Mouse (Mus musculus): ENCODE measurements around the gene Olfr332. TPM values are rescaled to one million over a fixed set of nuclear protein-coding genes. Genes with fewer than 3 reads are reported as not detected.

Gene Olfr332
- polyA plus RNA-seq, 1 experiment from 2014 or later = not detected

DNA sequence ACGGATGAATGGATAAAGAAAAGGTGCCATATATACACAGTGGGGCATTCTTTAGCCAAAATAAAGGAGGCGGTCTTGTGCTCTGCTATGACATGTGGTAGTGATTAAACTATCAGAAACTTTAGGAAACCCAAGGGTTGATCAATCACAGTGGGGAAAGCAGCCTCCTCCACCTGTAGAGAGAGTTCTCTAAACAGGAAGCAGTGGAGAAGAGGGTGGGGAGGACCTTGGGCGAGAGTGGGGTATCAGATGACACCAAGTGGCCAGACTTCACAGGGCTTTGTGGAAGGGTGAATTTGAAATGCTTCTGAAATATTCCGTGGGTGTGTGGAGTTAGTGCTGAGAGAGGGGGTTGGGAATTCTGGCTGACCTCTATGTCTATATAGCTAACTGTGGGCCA lies 38.8 kb downstream of the Olfr332 start:
- WGBS = 17% methylated on average over 4 of the region's 4 CpGs
- Histone ChIP-seq H3K27ac (replicated peaks; ENCODE audit: low read depth, low read length) (no peak overlapping the region), H3K27me3 (ENCODE audit: control insufficient read depth, insufficient read depth, low read length) (no peaks in the 10 kb centered on the region), H3K9ac (ENCODE audit: low read length) (no peak overlapping the region), H3K4me2 (ENCODE audit: low read depth, severe bottlenecking) (no peak overlapping the region), H3K4me1 (ENCODE audit: control insufficient read depth, insufficient read depth, low read length) (peaks cover 5% of the 10 kb centered on the region; the same call in 1 of the 2 replicates), H3K4me3 (ENCODE audit: low read depth, low read length) (no peak overlapping the region), H3K9me3 (ENCODE audit: control insufficient read depth, low read length) (no peaks in the 10 kb centered on the region), H3K36me3 (ENCODE audit: control insufficient read depth, insufficient read depth, low read length) (no peaks in the 10 kb centered on the region)
- DNase-seq (ENCODE audit: low spot score) = peak; percentile 44
- peak; percentile 70; the same call in 1 of the 2 replicates for ATAC-seq (ENCODE audit: insufficient number of reproducible peaks, low FRiP score, low TSS enrichment, low read depth)

DNA sequence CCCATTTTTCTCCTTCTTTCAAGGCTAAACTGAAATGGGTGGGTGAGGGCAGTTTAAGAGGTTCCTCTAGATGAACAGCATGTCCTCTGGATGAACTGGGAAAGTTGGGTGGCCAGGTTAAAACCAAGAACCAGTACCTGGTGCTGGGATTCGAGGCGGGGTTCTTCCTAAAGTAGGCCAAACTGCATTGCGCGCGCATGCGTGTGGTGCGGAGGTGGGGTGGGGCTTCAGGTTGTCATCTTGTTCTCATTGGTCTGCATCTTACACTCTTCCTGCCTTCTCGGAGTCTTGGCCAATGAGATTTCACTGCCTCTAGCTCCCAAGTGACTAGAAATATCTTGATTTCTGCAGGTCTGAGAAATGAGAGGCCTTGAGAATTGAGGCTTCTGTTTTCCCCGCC lies 39.6 kb downstream of the Olfr332 start, which contains the start of gene Lypd9:
Lypd9 (minus strand) TSS at position 165 of the 400 bp plus-strand sequence.
- 98% methylated on average over 9 of the region's 9 CpGs for WGBS
- ATAC-seq (ENCODE audit: insufficient number of reproducible peaks, low FRiP score, low TSS enrichment, low read depth) (no peak), DNase-seq (ENCODE audit: low spot score) (no peak)
- Histone ChIP-seq H3K27me3 (ENCODE audit: control insufficient read depth, insufficient read depth, low read length) (no peaks in the 10 kb centered on the region), H3K9me3 (ENCODE audit: control insufficient read depth, low read length) (no peaks in the 10 kb centered on the region), H3K4me3 (ENCODE audit: low read depth, low read length) (no peak within 1 kb of the TSS), H3K9ac (ENCODE audit: low read length) (no peak within 1 kb of the TSS), H3K4me2 (ENCODE audit: low read depth, severe bottlenecking) (no peak within 1 kb of the TSS), H3K36me3 (ENCODE audit: control insufficient read depth, insufficient read depth, low read length) (no peaks in the 10 kb centered on the region), H3K4me1 (ENCODE audit: control insufficient read depth, insufficient read depth, low read length) (peaks cover 5% of the 10 kb centered on the region; the same call in 1 of the 2 replicates), H3K27ac (replicated peaks; ENCODE audit: low read depth, low read length) (no peak within 1 kb of the TSS)

Other genes starting within 250 kb of the Olfr332 start
- not detected in 2 replicates for gene 4930438A08Rik, start 217.8 kb downstream of the Olfr332 start, polyA plus RNA-seq (2014; fragmentation: Nextera tagmentation; extraction: Ambion mirVana)
- 12.5 and 14.2 TPM in 2 replicates for gene Zfp692, start 185.5 kb downstream of the Olfr332 start, polyA plus RNA-seq (2014; fragmentation: Nextera tagmentation; extraction: Ambion mirVana)
- gene Zfp672, start 162.2 kb downstream of the Olfr332 start, polyA plus RNA-seq (2014; fragmentation: Nextera tagmentation; extraction: Ambion mirVana) = 24.6 and 28.2 TPM in 2 replicates
- 27.0 and 27.7 TPM in 2 replicates for gene Sh3bp5l, start 161.8 kb downstream of the Olfr332 start, polyA plus RNA-seq (2014; fragmentation: Nextera tagmentation; extraction: Ambion mirVana)
- gene Lypd8, start 113.5 kb downstream of the Olfr332 start, polyA plus RNA-seq (2014; fragmentation: Nextera tagmentation; extraction: Ambion mirVana) = not detected in 2 replicates
- gene 1810065E05Rik, start 71.4 kb downstream of the Olfr332 start, polyA plus RNA-seq (2014; fragmentation: Nextera tagmentation; extraction: Ambion mirVana) = 0.28 TPM in 1 of 2 replicates, not detected in the other
- gene Gm12253, start 60.0 kb downstream of the Olfr332 start, polyA plus RNA-seq (2014; fragmentation: Nextera tagmentation; extraction: Ambion mirVana) = not detected in 2 replicates
- gene Lypd9, start 39.6 kb downstream of the Olfr332 start, polyA plus RNA-seq (2014; fragmentation: Nextera tagmentation; extraction: Ambion mirVana) = not detected in 2 replicates
- gene Olfr30, start 30.3 kb downstream of the Olfr332 start, polyA plus RNA-seq (2014; fragmentation: Nextera tagmentation; extraction: Ambion mirVana) = not detected in 2 replicates
- gene Olfr331, start 10.0 kb upstream of the Olfr332 start, polyA plus RNA-seq (2014; fragmentation: Nextera tagmentation; extraction: Ambion mirVana) = not detected in 2 replicates
- gene Olfr330, start 42.3 kb upstream of the Olfr332 start, polyA plus RNA-seq (2014; fragmentation: Nextera tagmentation; extraction: Ambion mirVana) = not detected in 2 replicates
- not detected in 2 replicates for gene Olfr329-ps, start 53.9 kb upstream of the Olfr332 start, polyA plus RNA-seq (2014; fragmentation: Nextera tagmentation; extraction: Ambion mirVana)
- gene Olfr328, start 63.1 kb upstream of the Olfr332 start, polyA plus RNA-seq (2014; fragmentation: Nextera tagmentation; extraction: Ambion mirVana) = 0.09 TPM in 1 of 2 replicates, not detected in the other
- not detected in 2 replicates for gene Olfr224, start 78.0 kb upstream of the Olfr332 start, polyA plus RNA-seq (2014; fragmentation: Nextera tagmentation; extraction: Ambion mirVana)
- not detected in 2 replicates for gene Olfr325, start 85.2 kb upstream of the Olfr332 start, polyA plus RNA-seq (2014; fragmentation: Nextera tagmentation; extraction: Ambion mirVana)
- not detected in 2 replicates for gene Olfr324, start 102.6 kb upstream of the Olfr332 start, polyA plus RNA-seq (2014; fragmentation: Nextera tagmentation; extraction: Ambion mirVana)
- not detected in 2 replicates for gene 2210407C18Rik, start 123.5 kb upstream of the Olfr332 start, polyA plus RNA-seq (2014; fragmentation: Nextera tagmentation; extraction: Ambion mirVana)
- not detected in 2 replicates for gene Olfr323, start 137.9 kb upstream of the Olfr332 start, polyA plus RNA-seq (2014; fragmentation: Nextera tagmentation; extraction: Ambion mirVana)
- gene Trim58, start 147.9 kb upstream of the Olfr332 start, polyA plus RNA-seq (2014; fragmentation: Nextera tagmentation; extraction: Ambion mirVana) = 0.08 and 0.38 TPM in 2 replicates
- not detected in 2 replicates for gene Olfr322, start 166.2 kb upstream of the Olfr332 start, polyA plus RNA-seq (2014; fragmentation: Nextera tagmentation; extraction: Ambion mirVana)
- not detected in 2 replicates for gene Olfr320, start 188.5 kb upstream of the Olfr332 start, polyA plus RNA-seq (2014; fragmentation: Nextera tagmentation; extraction: Ambion mirVana)
- not detected in 2 replicates for gene Olfr319, start 206.6 kb upstream of the Olfr332 start, polyA plus RNA-seq (2014; fragmentation: Nextera tagmentation; extraction: Ambion mirVana)
- gene Olfr318, start 231.5 kb upstream of the Olfr332 start, polyA plus RNA-seq (2014; fragmentation: Nextera tagmentation; extraction: Ambion mirVana) = not detected in 2 replicates
- gene Olfr317, start 246.7 kb upstream of the Olfr332 start, polyA plus RNA-seq (2014; fragmentation: Nextera tagmentation; extraction: Ambion mirVana) = 0.07 TPM in 1 of 2 replicates, not detected in the other